Mouse (Mus musculus): ENCODE data around the gene Pum3. TPM values are rescaled to one million over a fixed set of nuclear protein-coding genes. Genes with fewer than 3 reads are reported as not detected.

The Pum3 gene
- 10 to 100 TPM; 54.5 to 57.6 TPM for total RNA-seq (2021)
- long read RNA-seq, experiment 1, transcript Pum3-201 (18 exons, 3,471 nt): major isoform, 38 of 52 reads
- long read RNA-seq, experiment 1, partial matches to known transcripts: 7 of 52 reads
- long read RNA-seq, experiment 1, other reads (novel, unspliced or antisense): 7 of 52 reads
- long read RNA-seq, experiment 2, transcript Pum3-201 (18 exons, 3,471 nt): major isoform, 23 of 38 reads
- long read RNA-seq, experiment 2, partial matches to known transcripts: 8 of 38 reads
- long read RNA-seq, experiment 2, other reads (novel, unspliced or antisense): 7 of 38 reads

DNA sequence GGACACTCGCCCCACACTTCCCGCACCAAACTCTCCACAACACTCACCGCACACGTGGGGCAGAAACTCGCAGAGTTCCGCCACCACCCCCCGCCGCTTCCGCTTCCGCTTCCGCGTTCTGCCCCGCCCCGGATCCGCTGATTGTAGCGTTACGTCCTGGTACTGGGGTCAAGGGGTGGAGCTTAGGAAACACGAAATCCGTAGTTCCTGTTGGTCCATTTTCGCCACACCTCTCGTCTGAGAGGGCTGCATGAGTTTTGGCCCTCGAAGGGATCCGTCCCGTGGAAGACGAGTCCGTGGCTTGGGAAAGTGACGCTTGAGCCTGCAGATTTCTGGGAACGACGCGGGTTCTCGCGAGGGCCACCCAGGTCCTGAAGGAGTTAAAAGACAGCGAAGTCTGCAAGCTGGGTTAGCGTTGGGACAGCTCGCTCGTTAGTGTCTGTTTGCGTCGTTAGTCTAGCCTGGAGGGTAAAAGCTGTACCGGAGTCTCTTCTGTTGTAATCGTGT is at the start of gene Pum3:
Gene Pum3, minus strand, starts transcription at position 81 of the 507 bp plus-strand sequence.
- peak; percentile 97 to 99 for DNase-seq (ENCODE audit: extremely low spot score in 1 of 2, low spot score in 2 of 2)
- TF ChIP-seq CTCF (IDR thresholded peaks at IDR 0.05): no peak
- peak within 1 kb of the TSS; percentile 90 for H3K4me3 ChIP-seq
- intact Hi-C loops (cut with DNase I): loop anchor here (5.0 to 10.0 kb wide), 8 partner anchors 187 to 697 kb away; partner anchors contain the start of genes Gm815 and Vldlr
- peak within 1 kb of the TSS; percentile 96 for H3K27ac ChIP-seq

DNA sequence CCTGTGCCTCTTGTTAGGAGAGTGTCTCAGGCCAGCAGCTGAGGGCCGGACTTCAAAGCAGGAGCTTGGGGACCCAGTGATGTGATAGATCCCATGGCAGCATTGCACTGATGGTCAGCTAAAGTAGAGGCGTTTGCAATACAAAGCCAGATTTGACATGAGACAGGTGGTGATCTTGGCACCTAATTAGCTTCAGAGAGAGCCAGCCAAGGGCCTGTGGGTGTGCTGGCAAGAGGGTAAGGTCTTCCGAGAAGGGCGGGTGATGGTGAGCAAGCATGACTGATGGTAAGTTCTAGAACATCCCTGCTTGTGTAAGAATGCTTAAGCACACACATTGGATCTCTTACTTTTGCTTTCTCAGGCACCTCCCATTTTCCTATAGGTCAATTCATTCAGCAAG is 37.1 kb upstream of the Pum3 start:
- Histone ChIP-seq H3K27ac (no peak overlapping the region), H3K4me3 (no peak overlapping the region)
- no peak for DNase-seq (ENCODE audit: extremely low spot score in 1 of 2, low spot score in 2 of 2)
- no peak for TF ChIP-seq CTCF (IDR thresholded peaks at IDR 0.05)
- intact Hi-C loops (cut with DNase I): loop anchor here (10.0 kb wide), 1 partner anchor 308 kb away; no protein-coding TSS in a partner anchor

DNA sequence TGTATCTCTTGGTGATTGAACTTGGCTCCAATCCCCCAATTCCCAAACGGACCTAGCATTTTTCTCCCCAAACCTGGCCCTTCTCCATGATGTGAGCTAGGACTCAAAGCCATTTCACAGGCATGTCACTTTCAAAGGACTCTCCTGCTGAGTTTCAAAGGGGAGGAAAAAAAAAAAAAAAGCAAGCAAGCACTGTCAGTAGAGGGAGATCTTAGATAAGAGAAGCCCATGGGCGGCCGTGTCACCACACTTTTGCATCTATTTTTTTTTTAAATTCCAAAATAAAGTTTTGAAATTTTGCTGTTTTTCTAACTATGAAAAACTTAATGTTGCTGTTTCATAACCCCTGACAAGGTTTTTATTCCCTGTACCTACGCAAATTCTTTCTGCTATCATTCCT is 33.0 kb upstream of the Pum3 start:
- TF ChIP-seq CTCF (IDR thresholded peaks at IDR 0.05): peak; percentile 58
- intact Hi-C loops (cut with DNase I): loop anchor here (2.0 to 10.0 kb wide), 5 partner anchors 95 to 1160 kb away; no protein-coding TSS in a partner anchor
- H3K4me3 ChIP-seq: no peak overlapping the region
- H3K27ac ChIP-seq: no peak overlapping the region
- no peak for DNase-seq (ENCODE audit: extremely low spot score in 1 of 2, low spot score in 2 of 2)

- peak; percentile 86 for TF ChIP-seq CTCF (IDR thresholded peaks at IDR 0.05)
- peak; percentile 64 to 74 for DNase-seq (ENCODE audit: extremely low spot score in 1 of 2, low spot score in 2 of 2)
- intact Hi-C loops (cut with DNase I): no loop called here
Observed at GRCm38 (mm10) chr19:27450458-27450857, 20.8 kb upstream of the Pum3 start.

GRCm38 (mm10) chr19:27447515-27447914 is 17.9 kb upstream of the Pum3 start:
- TF ChIP-seq CTCF (IDR thresholded peaks at IDR 0.05): peak; percentile 71
- H3K4me3 ChIP-seq: no peak overlapping the region
- intact Hi-C loops (cut with DNase I): loop anchor here (2.0 to 10.0 kb wide), 7 partner anchors 560 to 1319 kb away; no protein-coding TSS in a partner anchor
- no peak overlapping the region for H3K27ac ChIP-seq
- DNase-seq (ENCODE audit: extremely low spot score in 1 of 2, low spot score in 2 of 2): peak; percentile 38 to 40

More at GRCm38 (mm10) chr19:27450458-27450857, 20.8 kb upstream of the Pum3 start:
- no peak overlapping the region for H3K27ac ChIP-seq
- H3K4me3 ChIP-seq: no peak overlapping the region

DNA sequence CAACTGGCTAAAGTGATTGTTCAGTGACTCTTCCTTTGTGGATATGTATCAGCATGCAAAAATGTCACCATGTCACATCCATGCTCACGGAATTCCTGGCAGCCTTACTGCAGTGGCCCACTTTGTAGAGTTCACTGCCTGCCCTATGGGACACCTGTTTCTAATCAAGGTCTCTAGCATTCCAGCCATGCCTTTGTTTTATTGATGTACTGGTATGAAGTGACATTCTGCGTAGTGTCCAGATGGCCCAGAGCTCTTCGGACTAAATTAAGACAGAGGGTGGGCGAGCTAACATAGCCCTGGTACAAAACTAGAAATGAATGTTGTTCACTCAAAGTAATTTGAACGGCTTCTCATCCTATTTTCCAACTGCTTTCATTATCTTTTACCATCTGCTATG is 11.5 kb upstream of the Pum3 start:
- no peak for DNase-seq (ENCODE audit: extremely low spot score in 1 of 2, low spot score in 2 of 2)
- intact Hi-C loops (cut with DNase I): loop anchor here (10.0 kb wide), 2 partner anchors 724 to 1284 kb away; no protein-coding TSS in a partner anchor

DNA sequence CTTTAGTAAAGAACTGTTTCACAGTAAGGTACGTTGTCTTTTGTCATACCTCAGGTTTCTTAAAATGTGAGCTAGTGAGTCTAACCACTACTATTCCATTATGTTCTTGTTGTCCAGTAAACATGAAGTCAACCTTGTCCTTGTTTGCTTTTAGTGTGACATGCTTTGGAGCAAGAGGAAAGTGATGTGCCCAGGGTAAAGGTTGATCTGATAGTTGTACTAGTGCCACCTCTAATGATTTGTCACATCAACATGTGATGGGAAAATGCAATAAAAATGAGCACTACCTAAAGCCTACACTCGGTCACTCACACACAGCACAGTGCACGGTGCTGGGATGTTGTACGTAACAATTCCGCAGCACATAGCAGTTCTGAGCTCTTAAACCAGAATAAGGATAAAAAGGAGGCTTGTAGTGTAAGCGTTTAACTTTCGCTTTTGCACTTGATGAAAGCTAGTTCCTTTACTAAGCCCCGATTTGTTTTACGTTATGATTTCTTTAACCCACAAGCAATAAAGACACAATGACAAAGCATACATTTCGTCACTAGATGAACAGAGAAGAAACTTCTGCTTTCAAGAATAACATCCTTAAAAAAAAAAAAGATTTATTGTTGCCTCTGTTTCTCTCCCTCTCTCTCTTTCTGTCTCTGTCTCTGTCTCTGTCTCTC is 8.5 kb upstream of the Pum3 start:
- no peak overlapping the region for H3K4me3 ChIP-seq
- intact Hi-C loops (cut with DNase I): no loop called here
- TF ChIP-seq CTCF (IDR thresholded peaks at IDR 0.05): no peak
- H3K27ac ChIP-seq: no peak overlapping the region
- no peak for DNase-seq (ENCODE audit: extremely low spot score in 1 of 2, low spot score in 2 of 2)

More for the DNA sequence above, 11.5 kb upstream of the Pum3 start:
- Histone ChIP-seq H3K4me3 (no peak overlapping the region), H3K27ac (peak overlapping the region; percentile 40; the same call in 1 of the 2 replicates)
- no peak for TF ChIP-seq CTCF (IDR thresholded peaks at IDR 0.05)

DNA sequence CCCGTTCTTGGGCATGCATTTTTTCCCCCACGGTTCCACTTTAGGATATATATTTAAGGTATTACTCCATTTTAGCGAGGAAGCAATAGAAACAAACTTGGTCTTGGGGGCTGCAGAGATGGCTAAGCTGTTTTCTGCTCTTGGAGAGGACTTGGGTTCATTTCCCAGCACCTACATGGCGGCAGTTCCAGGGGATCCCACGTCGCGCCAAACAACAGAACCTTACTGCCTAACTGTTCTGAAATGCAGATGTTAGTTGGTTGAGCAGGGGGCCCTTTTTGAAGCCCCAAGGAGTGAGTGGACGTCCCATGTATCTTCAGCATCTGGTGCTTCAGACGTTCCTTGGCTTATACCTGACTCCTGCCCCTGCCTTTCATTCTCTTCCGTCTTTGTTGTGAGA is 781 bp upstream of the Pum3 start:
- peak overlapping the region; percentile 96 for H3K27ac ChIP-seq
- no peak for TF ChIP-seq CTCF (IDR thresholded peaks at IDR 0.05)
- peak overlapping the region; percentile 90 for H3K4me3 ChIP-seq
- intact Hi-C loops (cut with DNase I): no loop called here
- DNase-seq (ENCODE audit: extremely low spot score in 1 of 2, low spot score in 2 of 2): peak in 1 of 2 experiments; percentile 18

GRCm38 (mm10) chr19:27429281-27429680 is 344 bp downstream of the Pum3 start:
- H3K4me3 ChIP-seq: peak overlapping the region; percentile 90
- TF ChIP-seq CTCF (IDR thresholded peaks at IDR 0.05): no peak
- DNase-seq (ENCODE audit: extremely low spot score in 1 of 2, low spot score in 2 of 2): no peak
- peak overlapping the region; percentile 51; the same call in 1 of the 2 replicates for H3K27ac ChIP-seq
- intact Hi-C loops (cut with DNase I): loop anchor here (5.0 to 10.0 kb wide), 8 partner anchors 187 to 697 kb away; partner anchors contain the start of genes Gm815 and Vldlr

GRCm38 (mm10) chr19:27427865-27428264 is 1.8 kb downstream of the Pum3 start:
- no peak for TF ChIP-seq CTCF (IDR thresholded peaks at IDR 0.05)
- H3K27ac ChIP-seq: no peak overlapping the region
- no peak for DNase-seq (ENCODE audit: extremely low spot score in 1 of 2, low spot score in 2 of 2)
- H3K4me3 ChIP-seq: no peak overlapping the region
- intact Hi-C loops (cut with DNase I): loop anchor here (5.0 to 10.0 kb wide), 8 partner anchors 186 to 696 kb away; partner anchors contain the start of genes Gm815 and Vldlr

DNA sequence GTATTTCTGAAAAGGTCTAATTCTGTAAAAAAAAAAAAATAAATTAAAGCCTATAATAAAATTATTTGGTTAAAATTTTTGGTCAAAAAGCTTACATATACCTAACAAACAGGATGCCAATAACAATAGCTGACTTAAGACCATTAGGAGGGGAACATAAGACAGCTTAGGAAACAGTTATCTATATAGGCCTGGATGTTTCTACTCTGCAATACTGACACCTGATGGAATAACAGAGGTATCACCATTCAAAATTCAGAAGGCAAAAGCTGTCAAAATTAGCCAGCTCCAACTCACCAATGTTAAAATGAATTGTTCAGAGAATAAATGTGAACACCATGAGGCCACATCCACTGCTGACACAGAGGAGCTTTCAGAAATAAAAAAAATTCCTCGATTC is 3.2 kb downstream of the Pum3 start:
- Histone ChIP-seq H3K4me3 (no peak overlapping the region), H3K27ac (no peak overlapping the region)
- intact Hi-C loops (cut with DNase I): loop anchor here (5.0 to 10.0 kb wide), 8 partner anchors 184 to 694 kb away; partner anchors contain the start of genes Gm815 and Vldlr
- DNase-seq (ENCODE audit: extremely low spot score in 1 of 2, low spot score in 2 of 2): no peak
- peak; percentile 41 for TF ChIP-seq CTCF (IDR thresholded peaks at IDR 0.05)

Data from left cerebral cortex, adult 2 months (tissue).